Mouse (Mus musculus): ENCODE data around the gene Nop56.

DNA sequence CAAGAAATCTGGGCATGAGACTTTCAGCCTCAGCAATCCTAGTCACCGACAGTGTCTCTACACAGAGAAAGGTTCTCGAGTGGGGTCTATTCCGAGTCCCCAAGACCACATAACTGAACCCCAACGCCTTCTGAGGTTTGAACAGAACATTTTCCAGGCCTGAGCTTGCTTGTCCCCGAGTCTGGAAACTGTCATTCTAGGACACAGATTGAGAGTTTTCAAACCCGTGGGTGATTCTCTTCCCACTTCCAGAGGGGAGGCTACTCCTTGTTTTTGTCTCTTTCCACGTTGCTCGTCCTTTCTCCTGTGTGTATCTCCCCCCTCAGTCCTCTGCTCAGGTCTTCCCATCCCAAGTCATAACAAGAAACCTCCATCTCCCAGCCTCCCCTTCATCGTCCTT lies 23.4 kb downstream of the Nop56 start:
- no peak for TF ChIP-seq CTCF (conservative IDR thresholded peaks at IDR 0.05; ENCODE audit: low read length)
- no peak for TF ChIP-seq NANOG (IDR thresholded peaks at IDR 0.05; ENCODE audit: borderline replicate concordance, low read length)
- TF ChIP-seq POU5F1 (IDR thresholded peaks at IDR 0.05; ENCODE audit: borderline replicate concordance, low read length), result no peak

All from E14TG2a.4 (cell line).